Mouse (Mus musculus) retina, embryonic 14.5 days (tissue): ENCODE results near the gene Fbxl16.

ENCODE experiments used
- DNase-seq: peaks from one replicate; pipeline ENCODE4 v3.0.0-alpha.2; 2015; ENCODE audit warnings: low spot score

Fbxl16 gene

GRCm38 (mm10) chr17:25842509-25842908 is 33.6 kb downstream of the Fbxl16 start:
- no peak for DNase-seq

DNA sequence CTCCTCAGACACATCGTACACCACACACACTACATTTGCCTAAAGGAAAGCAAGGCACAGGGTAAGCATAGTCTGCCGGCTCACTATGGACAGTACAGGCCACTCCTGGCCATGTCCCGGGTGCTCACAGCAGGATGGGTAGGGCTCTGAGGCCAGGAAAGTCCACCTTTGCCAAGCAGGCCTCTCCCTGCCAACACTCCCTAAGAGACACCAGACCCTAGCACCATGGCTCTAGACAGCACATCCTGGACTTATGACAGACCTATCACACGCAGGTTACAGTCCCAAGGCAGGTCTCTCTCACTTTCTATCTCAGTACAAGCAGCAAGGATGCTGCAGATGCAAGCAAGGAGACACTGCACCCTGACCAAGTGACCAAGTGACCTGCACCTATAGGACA is 34.2 kb downstream of the Fbxl16 start:
- DNase-seq = no peak

DNA sequence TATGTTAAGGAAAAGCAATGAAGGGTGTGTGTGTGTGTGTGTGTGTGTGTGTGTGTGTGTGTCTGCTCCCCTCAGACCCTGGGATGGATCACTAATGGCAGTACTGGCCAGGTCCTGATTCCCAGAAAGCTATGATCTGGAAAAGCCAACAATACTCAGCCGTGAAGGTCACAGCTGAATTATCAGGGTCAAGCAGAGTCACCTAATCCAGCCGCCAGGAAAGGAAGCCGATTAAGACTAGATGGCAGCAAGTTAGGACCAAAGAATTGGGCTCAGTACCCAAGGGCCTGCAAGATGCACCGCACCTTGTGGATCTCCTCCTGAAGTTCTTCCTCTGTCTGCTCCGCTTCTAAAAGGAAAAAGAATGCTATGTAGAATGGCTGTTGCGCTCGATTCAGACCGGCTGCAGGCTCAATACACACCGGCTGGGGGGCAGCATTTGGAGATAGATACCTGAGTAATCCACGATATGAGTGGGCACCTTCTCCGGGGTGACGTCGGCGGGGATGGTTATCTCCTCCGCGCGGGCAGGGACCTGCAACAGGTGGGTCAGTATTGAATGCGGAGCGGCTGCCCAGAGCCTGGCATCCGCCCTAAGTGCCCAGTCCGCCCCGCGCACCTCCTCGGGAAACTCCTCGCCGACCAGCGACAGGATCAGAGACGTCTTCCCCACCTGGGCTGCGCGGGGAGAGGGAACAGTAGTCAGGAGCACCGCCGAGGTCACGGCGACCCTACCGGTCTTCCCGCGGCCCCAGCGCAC is 34.9 kb downstream of the Fbxl16 start:
- DNase-seq = no peak

- DNase-seq = peak; percentile 95
Measured at GRCm38 (mm10) chr17:25844396-25844901, 35.6 kb downstream of the Fbxl16 start, which contains the start of gene Rhot2. Gene Rhot2 (minus strand): TSS chr17:25844851.

DNA sequence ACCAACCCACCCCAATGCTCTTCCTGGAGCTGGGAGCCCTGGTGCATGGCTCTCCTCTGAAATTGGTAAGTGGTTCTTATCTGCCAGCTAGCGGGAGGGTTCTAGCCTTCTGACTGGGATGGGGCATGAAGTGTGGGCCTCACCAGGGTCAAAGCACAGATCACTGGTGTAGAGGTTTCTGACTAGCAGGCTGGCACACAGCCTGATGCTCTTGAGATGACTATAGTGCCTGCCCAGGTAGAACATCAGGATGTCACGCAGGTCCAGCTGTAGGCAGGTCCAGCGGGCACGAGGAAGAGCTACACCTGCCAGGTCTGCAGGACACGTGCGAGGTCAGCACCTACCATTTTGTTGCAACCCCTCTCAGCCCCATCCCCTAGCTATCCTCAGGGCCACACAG is 51.3 kb downstream of the Fbxl16 start:
- no peak for DNase-seq

GRCm38 (mm10) chr17:25860832-25861703 is 52.2 kb downstream of the Fbxl16 start, which contains the start of gene Wdr90:
Gene Wdr90 (minus strand): TSS chr17:25861501.
- DNase-seq = peak; percentile 93

DNA sequence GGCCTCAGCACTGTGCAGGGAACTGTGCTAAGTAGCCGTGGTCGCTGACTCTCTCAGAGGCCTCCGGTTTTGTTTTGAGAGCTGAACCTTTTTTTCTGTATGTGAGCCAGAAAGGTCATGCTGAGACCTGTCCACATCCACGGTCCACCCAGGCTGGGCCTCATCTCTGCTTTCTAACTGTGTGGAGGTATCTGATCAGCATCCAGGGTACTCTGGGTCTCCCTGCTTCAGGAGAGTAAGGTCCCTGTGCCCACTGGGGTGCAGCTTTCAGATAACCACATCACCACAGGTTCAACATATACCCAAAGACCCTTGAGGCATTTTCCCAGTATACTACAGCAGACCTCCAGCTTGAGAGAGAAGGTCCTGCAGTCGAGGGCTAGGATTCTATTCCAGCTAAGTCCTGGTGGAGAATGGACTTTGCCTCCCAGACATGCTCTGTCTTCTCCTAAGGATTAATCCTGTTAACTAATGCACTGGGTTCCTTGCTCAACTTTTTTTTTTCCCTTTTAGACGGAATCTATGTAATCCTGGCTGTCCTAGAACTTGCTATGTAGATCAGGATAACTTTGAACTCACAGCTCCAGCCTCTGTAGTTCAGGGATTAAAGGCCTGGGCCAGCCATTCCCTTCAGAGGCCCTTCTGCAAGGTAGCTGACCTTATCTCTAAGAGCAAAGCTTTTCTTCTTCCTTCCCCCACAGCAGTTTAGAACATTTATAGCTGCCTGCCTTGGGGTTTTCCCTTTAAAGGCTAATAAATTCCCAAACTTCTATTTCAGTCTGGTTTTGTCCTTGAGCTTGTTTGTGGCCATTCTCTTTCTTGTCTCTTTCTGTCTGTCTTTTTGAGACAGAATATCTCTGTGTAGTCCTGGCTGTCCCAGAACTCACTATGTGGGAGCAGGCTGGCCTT is 53.1 kb downstream of the Fbxl16 start:
- no peak for DNase-seq

DNA sequence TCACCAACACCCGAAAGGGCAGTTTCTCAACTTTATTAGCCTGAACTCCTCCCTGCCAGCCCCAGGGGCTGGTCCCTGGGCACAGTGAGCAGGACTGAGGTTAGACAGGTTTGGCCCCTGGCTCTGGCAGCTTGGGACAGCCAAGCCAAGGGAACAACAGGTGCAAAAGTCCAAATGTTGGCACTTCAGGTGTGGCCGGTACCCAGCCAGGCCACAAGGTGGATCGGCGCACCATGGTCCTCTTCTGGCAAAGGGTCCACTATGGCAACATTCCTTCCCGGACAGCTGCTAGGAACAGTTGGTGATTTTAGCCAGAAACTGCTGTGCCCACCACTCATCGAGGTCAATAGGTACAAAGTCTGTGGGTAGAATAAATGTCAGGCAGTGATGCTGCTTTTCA is 54.8 kb downstream of the Fbxl16 start:
- DNase-seq = no peak

- DNase-seq = no peak
Measured at GRCm38 (mm10) chr17:25864311-25864710, 55.4 kb downstream of the Fbxl16 start.

DNA sequence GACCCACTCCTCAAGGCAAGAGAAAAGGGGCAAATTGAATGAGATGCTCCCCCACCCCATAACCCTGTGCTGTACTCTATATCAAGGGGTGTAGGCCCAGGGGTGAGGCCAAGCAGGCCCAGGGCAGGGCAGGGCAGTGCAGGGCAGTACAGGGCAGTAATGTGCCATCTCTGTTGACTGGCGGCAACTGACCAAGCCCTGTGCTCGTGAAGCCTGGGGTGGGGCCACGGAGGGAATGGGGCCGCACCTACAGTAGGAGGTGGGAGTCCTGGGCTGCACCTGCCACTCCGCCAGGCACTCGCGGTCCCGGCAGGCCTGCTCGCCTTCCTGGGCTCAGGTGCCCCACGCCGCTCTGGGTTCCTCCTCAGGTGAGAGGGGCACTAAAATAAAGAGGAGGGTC is 56.4 kb downstream of the Fbxl16 start:
- no peak for DNase-seq

- no peak for DNase-seq
Measured at GRCm38 (mm10) chr17:25866172-25866571, 57.3 kb downstream of the Fbxl16 start.

GRCm38 (mm10) chr17:25867509-25867835 is 58.6 kb downstream of the Fbxl16 start:
- DNase-seq = no peak

DNA sequence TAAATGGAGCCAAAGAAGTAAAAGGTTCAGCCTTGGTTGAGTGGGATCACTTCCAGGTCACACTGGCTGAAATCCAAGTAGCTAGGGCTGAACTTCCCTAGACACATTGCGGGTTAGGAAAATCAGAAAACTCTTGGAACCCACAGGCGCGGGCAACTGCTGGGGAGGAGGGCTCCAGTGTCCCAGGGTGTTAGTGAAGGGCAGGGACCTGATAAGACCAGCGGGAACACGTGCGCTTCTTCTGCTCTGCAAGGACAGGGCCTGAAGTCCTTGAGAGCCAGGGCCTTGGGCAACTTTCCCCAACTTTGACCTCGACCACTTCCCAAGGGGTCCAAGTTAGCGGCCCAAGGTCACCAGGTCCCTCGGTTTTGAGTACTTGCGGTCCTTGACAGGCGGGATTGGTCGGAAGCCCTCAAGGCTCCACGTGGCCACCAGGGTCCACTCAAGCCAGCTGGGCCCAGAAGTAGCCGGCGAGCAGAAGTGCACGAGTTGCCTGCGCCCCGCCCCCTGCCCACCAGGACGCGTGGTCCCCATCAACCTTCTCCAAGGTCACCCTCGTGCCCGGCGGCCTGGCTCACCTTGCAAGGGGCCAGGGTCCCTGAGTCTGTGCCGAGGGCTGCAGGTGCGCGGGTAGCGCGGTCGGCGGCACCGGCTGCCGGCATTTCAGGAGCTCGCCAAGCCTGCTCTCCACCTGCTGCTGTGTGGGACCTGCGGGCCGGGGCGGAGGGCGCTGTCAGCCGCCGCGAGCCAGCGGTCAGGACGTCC is 59.1 kb downstream of the Fbxl16 start:
- peak; percentile 47 for DNase-seq

DNA sequence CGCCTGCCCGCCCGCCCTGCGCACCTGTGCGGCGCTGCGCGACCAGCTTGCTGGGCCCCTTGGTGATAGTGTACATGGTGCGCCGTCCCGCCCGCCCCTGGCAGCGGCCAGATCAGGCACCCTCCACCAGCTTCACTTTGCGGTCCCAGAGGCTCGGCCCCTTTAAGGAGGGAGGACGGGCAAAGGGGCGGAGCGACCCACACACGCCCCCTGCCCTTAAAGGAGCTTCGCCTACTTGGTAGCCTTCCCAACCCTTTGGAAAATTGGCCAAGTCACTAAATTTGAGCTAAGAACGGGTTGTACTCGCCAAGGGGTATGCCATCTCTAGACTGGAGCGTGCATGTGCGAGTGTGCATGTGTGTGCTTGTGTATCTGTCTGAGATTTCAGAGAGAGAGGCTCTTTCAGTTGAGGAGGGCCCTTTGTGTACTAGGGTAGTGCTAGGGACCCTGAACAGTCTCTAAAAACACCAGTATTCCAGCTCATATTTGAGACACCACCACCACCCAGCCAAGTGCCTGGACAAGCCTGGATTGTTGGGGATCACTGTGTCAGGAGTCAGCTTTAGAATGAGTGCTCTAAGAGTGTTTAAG is 59.8 kb downstream of the Fbxl16 start, which contains the start of gene Mcrip2:
Mcrip2 (minus strand) TSS at position 164 of the 591 bp plus-strand sequence.
- DNase-seq = peak; percentile 82

GRCm38 (mm10) chr17:25869498-25869897 is 60.6 kb downstream of the Fbxl16 start:
- DNase-seq = no peak

DNA sequence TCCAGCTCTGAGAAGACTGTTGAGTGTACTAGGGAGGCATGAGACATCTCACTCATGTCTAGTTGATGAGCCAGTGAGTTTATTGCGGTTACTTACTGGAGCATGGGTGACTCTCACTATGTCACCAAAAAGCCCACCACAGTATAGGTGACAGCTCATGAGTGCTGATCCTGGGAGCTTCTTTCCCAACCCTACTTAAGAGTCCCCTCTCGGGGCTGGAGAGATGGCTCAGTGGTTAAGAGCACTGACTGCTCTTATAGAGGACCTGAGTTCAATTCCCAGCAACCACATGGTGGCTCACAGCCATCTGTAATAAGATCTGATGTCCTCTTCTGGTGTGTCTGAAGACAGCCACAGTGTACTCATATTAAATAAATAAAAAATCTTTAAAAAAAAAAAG is 61.1 kb downstream of the Fbxl16 start:
- no peak for DNase-seq
